ENCODE assay signal across 21 mouse cellular contexts in genomic region chr1:63255101-63255500, GRCm38 (mm10). TPM values are rescaled to one million over a fixed set of nuclear protein-coding genes. Genes with fewer than 3 reads are reported as not detected.
DNase-seq lines count a peak whose midpoint lies in the region; ATAC-seq and TF ChIP-seq lines count a peak whose summit lies in the region.
"Had no signal": no experiment of that assay in that cellular context is flagged by ENCODE, and none has a peak within 500 bp of the region (broad histone marks: within the 10 kb centered on the region; RNA-seq: fewer than 3 reads in every experiment).

No protein-coding gene starts in this region.

- H3K27ac ChIP-seq in forebrain, embryonic 13.5 days, result peak overlapping the region; percentile 69
- H3K27ac ChIP-seq in forebrain, postnatal 0 days (ENCODE audit: low read depth, low read length), result no peak overlapping the region
- no peak overlapping the region for H3K27ac ChIP-seq in forebrain, embryonic 14.5 days (ENCODE audit: low read depth, low read length)
- H3K27ac ChIP-seq in hindbrain, embryonic 14.5 days, result peak overlapping the region; percentile 70; the same call in 1 of the 2 replicates
- peak overlapping the region; percentile 81 for H3K27ac ChIP-seq in midbrain, embryonic 14.5 days (replicated peaks; ENCODE audit: low read depth, low read length)
- H3K27ac ChIP-seq: limb, embryonic 15.5 days; neural tube, embryonic 12.5 days had no signal

- H3K4me2 ChIP-seq in forebrain, embryonic 13.5 days, result no peak overlapping the region
- H3K4me2 ChIP-seq in forebrain, postnatal 0 days (ENCODE audit: low read depth), result no peak overlapping the region
- no peak overlapping the region for H3K4me2 ChIP-seq in forebrain, embryonic 14.5 days (ENCODE audit: low read length)
- H3K4me2 ChIP-seq in hindbrain, embryonic 14.5 days (replicated peaks), result no peak overlapping the region
- no peak overlapping the region for H3K4me2 ChIP-seq in midbrain, embryonic 14.5 days (ENCODE audit: low read length)
- H3K4me2 ChIP-seq: limb, embryonic 15.5 days; neural tube, embryonic 12.5 days had no signal

- intact Hi-C loops in left cerebral cortex, postnatal 14 days (cut with DNase I), result no loop called here

- no peak for ATAC-seq in forebrain, embryonic 13.5 days
- ATAC-seq in forebrain, postnatal 0 days, result no peak
- ATAC-seq in forebrain, embryonic 14.5 days, result no peak
- ATAC-seq in hindbrain, embryonic 14.5 days (ENCODE audit: low FRiP score), result no peak
- ATAC-seq in midbrain, embryonic 14.5 days (ENCODE audit: low FRiP score, low TSS enrichment), result no peak
- ATAC-seq: activated CD4-positive, CD25-positive, alpha-beta regulatory T cell, adult 4 months; liver, postnatal 0 days; Patski had no signal

- WGBS in forebrain, embryonic 13.5 days, result 13% methylated on average over 4 of the region's 4 CpGs
- WGBS in forebrain, postnatal 0 days, result 10% methylated on average over 4 of the region's 4 CpGs
- 10% methylated on average over 4 of the region's 4 CpGs for WGBS in forebrain, embryonic 14.5 days
- 12% methylated on average over 4 of the region's 4 CpGs for WGBS in hindbrain, embryonic 14.5 days
- 9% methylated on average over 4 of the region's 4 CpGs for WGBS in midbrain, embryonic 14.5 days

- H3K27me3 ChIP-seq in forebrain, embryonic 13.5 days, result peaks cover 90% of the 10 kb centered on the region
- peaks cover 46% of the 10 kb centered on the region for H3K27me3 ChIP-seq in forebrain, postnatal 0 days (ENCODE audit: insufficient read depth, low read length)
- H3K27me3 ChIP-seq in forebrain, embryonic 14.5 days (replicated peaks; ENCODE audit: control insufficient read depth, insufficient read depth, low read length), result peaks cover 54% of the 10 kb centered on the region
- peaks cover 91% of the 10 kb centered on the region for H3K27me3 ChIP-seq in hindbrain, embryonic 14.5 days (ENCODE audit: control insufficient read depth, insufficient read depth, low read length)
- H3K27me3 ChIP-seq in midbrain, embryonic 14.5 days (ENCODE audit: control insufficient read depth, insufficient read depth, low read length), result peaks cover 64% of the 10 kb centered on the region

- H3K4me1 ChIP-seq in forebrain, embryonic 13.5 days, result peaks cover 30% of the 10 kb centered on the region
- H3K4me1 ChIP-seq in forebrain, postnatal 0 days (ENCODE audit: insufficient read depth), result 0 out of 2 replicates have a peak, but pooled peaks cover 10% of the 10 kb centered on the region
- H3K4me1 ChIP-seq in forebrain, embryonic 14.5 days (ENCODE audit: control insufficient read depth, insufficient read depth, low read length), result peaks cover 16% of the 10 kb centered on the region
- H3K4me1 ChIP-seq in hindbrain, embryonic 14.5 days (replicated peaks; ENCODE audit: control insufficient read depth, insufficient read depth, low read length), result no peaks in the 10 kb centered on the region; the same call in 1 of the 2 replicates
- H3K4me1 ChIP-seq in midbrain, embryonic 14.5 days (ENCODE audit: control insufficient read depth, insufficient read depth, low read length), result peaks cover 13% of the 10 kb centered on the region; the same call in 1 of the 2 replicates

- H3K4me3 ChIP-seq in forebrain, embryonic 13.5 days, result no peak overlapping the region
- H3K4me3 ChIP-seq in forebrain, postnatal 0 days (ENCODE audit: low read depth, low read length), result no peak overlapping the region
- no peak overlapping the region for H3K4me3 ChIP-seq in forebrain, embryonic 14.5 days (ENCODE audit: low read depth, low read length)
- no peak overlapping the region for H3K4me3 ChIP-seq in hindbrain, embryonic 14.5 days (replicated peaks; ENCODE audit: low read length)
- H3K4me3 ChIP-seq in midbrain, embryonic 14.5 days (replicated peaks; ENCODE audit: low read depth, low read length), result no peak overlapping the region
- H3K4me3 ChIP-seq: erythroblast, embryonic 14.5 days; limb, embryonic 15.5 days; neural tube, embryonic 12.5 days had no signal

- H3K9ac ChIP-seq in forebrain, embryonic 13.5 days, result no peak overlapping the region
- no peak overlapping the region for H3K9ac ChIP-seq in forebrain, postnatal 0 days
- no peak overlapping the region for H3K9ac ChIP-seq in forebrain, embryonic 14.5 days (ENCODE audit: low read length)
- H3K9ac ChIP-seq in hindbrain, embryonic 14.5 days, result no peak overlapping the region
- no peak overlapping the region for H3K9ac ChIP-seq in midbrain, embryonic 14.5 days (replicated peaks; ENCODE audit: low read length)
- H3K9ac ChIP-seq: limb, embryonic 15.5 days; liver, postnatal 0 days; neural tube, embryonic 12.5 days had no signal

- DNase-seq in forebrain, postnatal 0 days, result no peak
- DNase-seq in forebrain, embryonic 14.5 days (ENCODE audit: low spot score), result peak; percentile 28
- no peak for DNase-seq in hindbrain, embryonic 14.5 days (ENCODE audit: low spot score)
- peak; percentile 51 for DNase-seq in midbrain, embryonic 14.5 days
- DNase-seq in B cell, adult 2 months, result no peak
- DNase-seq in right cerebral cortex, postnatal 36 days (ENCODE audit: low spot score in 2 of 2), result no peak
- no peak for DNase-seq in left cerebral cortex, postnatal 14 days (ENCODE audit: low spot score in 2 of 2)
- DNase-seq: heart, postnatal 4 days; kidney, adult 11 months; kidney, postnatal 14 days; liver, postnatal 0 days; right cerebral cortex, postnatal 4 days; thymus, postnatal 25 days had no signal

- H3K9me3 ChIP-seq in forebrain, embryonic 13.5 days (replicated peaks), result no peaks in the 10 kb centered on the region
- no peaks in the 10 kb centered on the region for H3K9me3 ChIP-seq in forebrain, postnatal 0 days (ENCODE audit: low read length)
- no peaks in the 10 kb centered on the region for H3K9me3 ChIP-seq in forebrain, embryonic 14.5 days (replicated peaks; ENCODE audit: control insufficient read depth, low read length)
- no peaks in the 10 kb centered on the region for H3K9me3 ChIP-seq in hindbrain, embryonic 14.5 days (ENCODE audit: control insufficient read depth, low read length)
- H3K9me3 ChIP-seq in midbrain, embryonic 14.5 days (ENCODE audit: control insufficient read depth, low read length), result no peaks in the 10 kb centered on the region
- H3K9me3 ChIP-seq: limb, embryonic 15.5 days; neural tube, embryonic 12.5 days had no signal

- H3K36me3 ChIP-seq in forebrain, embryonic 13.5 days (ENCODE audit: poor library complexity, severe bottlenecking), result no peaks in the 10 kb centered on the region
- H3K36me3 ChIP-seq in forebrain, postnatal 0 days (ENCODE audit: insufficient read depth), result no peaks in the 10 kb centered on the region
- no peaks in the 10 kb centered on the region for H3K36me3 ChIP-seq in forebrain, embryonic 14.5 days (ENCODE audit: control insufficient read depth, insufficient read depth, low read length)
- no peaks in the 10 kb centered on the region for H3K36me3 ChIP-seq in hindbrain, embryonic 14.5 days (replicated peaks; ENCODE audit: control insufficient read depth, insufficient read depth)
- H3K36me3 ChIP-seq in midbrain, embryonic 14.5 days (ENCODE audit: control insufficient read depth, insufficient read depth, low read length), result no peaks in the 10 kb centered on the region
- H3K36me3 ChIP-seq: limb, embryonic 15.5 days; neural tube, embryonic 12.5 days had no signal

- TF ChIP-seq CTCF in forebrain, postnatal 0 days (IDR thresholded peaks at IDR 0.05; ENCODE audit: low read depth), result no peak

RNA-seq across cellular contexts. Expression of gene Zdbf2, which starts 18.0 kb away (rescaled TPM):
- polyA plus RNA-seq in forebrain, embryonic 13.5 days (2015; fragmentation: Nextera tagmentation; extraction: Ambion mirVana), result 41.7 and 43.7 TPM in 2 replicates
- total RNA-seq in forebrain, postnatal 0 days (2014; rRNA removed), result 18.4 and 30.3 TPM in 2 replicates
- 7.4 and 23.9 TPM in 2 replicates for polyA plus RNA-seq in forebrain, postnatal 0 days (2015; fragmentation: Nextera tagmentation; extraction: Ambion mirVana)
- 23.6 and 27.8 TPM in 2 replicates for polyA plus RNA-seq in forebrain, embryonic 14.5 days (2014; fragmentation: Nextera tagmentation; extraction: Ambion mirVana)
- 34.9 and 37.5 TPM in 2 replicates for polyA plus RNA-seq in hindbrain, embryonic 14.5 days (2014; fragmentation: Nextera tagmentation; extraction: Ambion mirVana)
- 38.3 and 38.9 TPM in 2 replicates for polyA plus RNA-seq in midbrain, embryonic 14.5 days (2014; fragmentation: Nextera tagmentation; extraction: Ambion mirVana)
- total RNA-seq in left cerebral cortex, postnatal 14 days (2021), result 10 to 100 TPM; 17.3 to 24.2 TPM
- total RNA-seq: granulocyte monocyte progenitor cell, adult 5-6 weeks had no signal
- polyA plus RNA-seq: activated CD4-positive, CD25-positive, alpha-beta regulatory T cell, adult 4 months; C2C12; Patski had no signal

RNA-seq across cellular contexts. Expression of gene Gpr1, which starts 40.8 kb away (rescaled TPM):
- 0.14 and 0.48 TPM in 2 replicates for polyA plus RNA-seq in forebrain, embryonic 13.5 days (2015; fragmentation: Nextera tagmentation; extraction: Ambion mirVana)
- 0.62 and 0.95 TPM in 2 replicates for total RNA-seq in forebrain, postnatal 0 days (2014; rRNA removed)
- 0.45 and 0.47 TPM in 2 replicates for polyA plus RNA-seq in forebrain, postnatal 0 days (2015; fragmentation: Nextera tagmentation; extraction: Ambion mirVana)
- polyA plus RNA-seq in forebrain, embryonic 14.5 days (2014; fragmentation: Nextera tagmentation; extraction: Ambion mirVana), result 0.40 and 0.72 TPM in 2 replicates
- polyA plus RNA-seq in hindbrain, embryonic 14.5 days (2014; fragmentation: Nextera tagmentation; extraction: Ambion mirVana), result 0.35 and 0.63 TPM in 2 replicates
- polyA plus RNA-seq in midbrain, embryonic 14.5 days (2014; fragmentation: Nextera tagmentation; extraction: Ambion mirVana), result 0.69 and 0.71 TPM in 2 replicates
- under 1 TPM; 0.29 to 0.63 TPM for total RNA-seq in left cerebral cortex, postnatal 14 days (2021)
- total RNA-seq: granulocyte monocyte progenitor cell, adult 5-6 weeks; heart, postnatal 4 days had no signal
- polyA plus RNA-seq: C2C12; erythroblast, embryonic 14.5 days; Patski had no signal

Comparison
In these comparisons a context has a peak if more than half of its experiments do, and no peak if none do; other contexts are left out.
1. H3K27ac ChIP-seq: peak in forebrain, embryonic 13.5 days (single experiment), hindbrain, embryonic 14.5 days (single experiment) and midbrain, embryonic 14.5 days (single experiment); none in forebrain, postnatal 0 days (single experiment) and forebrain, embryonic 14.5 days (single experiment).
2. DNase-seq: peak in forebrain, embryonic 14.5 days (single experiment) and midbrain, embryonic 14.5 days (single experiment); none in forebrain, postnatal 0 days (single experiment), hindbrain, embryonic 14.5 days (single experiment), B cell, adult 2 months (0 of 2), right cerebral cortex, postnatal 36 days (0 of 2) and left cerebral cortex, postnatal 14 days (0 of 2).